Mouse (Mus musculus): ENCODE measurements around the gene Cdc42bpa.
"Not testable (repeated sequence)": the region's sequence is repeated elsewhere in the genome, so short reads cannot be mapped to it uniquely, and the experiment has no call there.

The Cdc42bpa gene

DNA sequence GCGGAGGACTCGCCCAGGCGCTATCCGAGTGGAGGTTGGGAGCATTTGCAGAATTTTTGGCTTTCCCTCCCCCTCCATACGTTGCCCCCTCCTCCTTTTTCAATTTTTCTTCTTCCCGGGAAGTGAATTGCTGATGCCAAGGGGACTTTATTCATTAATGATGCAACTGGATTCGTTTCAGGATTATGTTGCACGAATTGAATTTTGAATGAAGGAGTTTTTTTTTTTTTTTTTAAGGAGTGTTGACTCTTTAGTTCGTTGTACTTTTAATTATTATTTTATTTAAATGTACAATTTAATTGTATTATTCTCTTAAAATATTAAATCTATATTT is 238 bp downstream of the Cdc42bpa start:
- in situ Hi-C loops (cut with MboI, MseI), result loop anchor here in 1 of 2 experiments (10.0 kb wide), 1 partner anchor 1484 kb away; no protein-coding TSS in a partner anchor

DNA sequence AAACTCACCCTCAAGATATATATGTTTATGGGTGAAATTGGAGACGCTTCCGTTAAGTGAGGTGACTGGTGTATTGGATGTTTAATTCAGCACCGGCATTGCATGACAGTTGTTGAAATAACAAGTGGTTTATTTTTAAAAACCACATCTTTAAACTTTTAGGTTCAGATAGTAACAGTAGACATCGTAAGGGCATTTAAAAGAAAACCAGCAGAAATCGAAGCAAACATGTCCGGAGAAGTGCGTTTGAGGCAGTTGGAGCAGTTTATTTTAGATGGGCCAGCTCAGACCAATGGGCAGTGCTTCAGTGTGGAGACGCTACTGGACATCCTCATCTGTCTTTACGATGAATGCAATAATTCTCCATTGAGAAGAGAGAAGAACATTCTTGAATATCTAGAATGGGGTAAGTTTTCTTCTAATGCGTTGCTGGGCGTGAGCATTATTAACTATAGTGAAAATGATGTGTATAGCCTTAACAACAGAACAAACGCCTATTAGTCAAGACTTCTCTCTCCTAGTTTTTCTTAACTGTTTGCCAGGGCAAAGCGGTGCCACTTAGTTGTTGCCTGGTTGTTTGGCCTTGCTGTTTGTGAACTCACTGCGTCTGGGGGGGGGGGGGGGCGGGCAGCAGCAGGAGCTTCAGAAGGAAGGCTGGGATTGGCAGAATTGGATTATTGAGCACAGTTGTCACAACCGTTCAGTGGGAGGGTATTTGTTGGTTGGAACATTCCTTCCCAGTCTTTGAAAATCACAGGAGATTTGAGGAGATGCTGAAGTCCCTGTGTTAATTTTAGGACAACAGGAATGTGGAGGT is 818 bp downstream of the Cdc42bpa start:
- in situ Hi-C loops (cut with MboI, MseI), result loop anchor here in 1 of 2 experiments (10.0 kb wide), 1 partner anchor 1484 kb away; no protein-coding TSS in a partner anchor

DNA sequence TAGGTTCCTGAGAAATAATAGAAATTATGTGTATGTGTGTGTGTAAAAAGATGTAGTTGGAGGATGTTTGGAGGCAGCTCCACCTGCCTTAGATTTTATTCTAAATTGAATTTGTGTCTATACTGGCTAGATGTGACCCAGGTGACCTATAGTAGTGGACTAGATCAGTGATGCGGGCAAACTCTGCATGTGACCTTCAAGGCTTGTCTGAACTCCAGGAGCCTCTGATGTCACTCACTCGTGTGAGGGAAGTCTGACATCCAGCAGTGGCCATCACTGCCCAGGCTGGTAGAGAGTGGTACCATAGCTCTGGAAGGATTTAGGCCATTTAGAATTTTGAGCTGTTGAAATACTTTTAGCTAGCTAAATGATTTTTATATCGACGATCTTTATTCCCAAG is 1.5 kb downstream of the Cdc42bpa start:
- in situ Hi-C loops (cut with MboI, MseI), result loop anchor here in 1 of 2 experiments (10.0 kb wide), 1 partner anchor 1483 kb away; no protein-coding TSS in a partner anchor

DNA sequence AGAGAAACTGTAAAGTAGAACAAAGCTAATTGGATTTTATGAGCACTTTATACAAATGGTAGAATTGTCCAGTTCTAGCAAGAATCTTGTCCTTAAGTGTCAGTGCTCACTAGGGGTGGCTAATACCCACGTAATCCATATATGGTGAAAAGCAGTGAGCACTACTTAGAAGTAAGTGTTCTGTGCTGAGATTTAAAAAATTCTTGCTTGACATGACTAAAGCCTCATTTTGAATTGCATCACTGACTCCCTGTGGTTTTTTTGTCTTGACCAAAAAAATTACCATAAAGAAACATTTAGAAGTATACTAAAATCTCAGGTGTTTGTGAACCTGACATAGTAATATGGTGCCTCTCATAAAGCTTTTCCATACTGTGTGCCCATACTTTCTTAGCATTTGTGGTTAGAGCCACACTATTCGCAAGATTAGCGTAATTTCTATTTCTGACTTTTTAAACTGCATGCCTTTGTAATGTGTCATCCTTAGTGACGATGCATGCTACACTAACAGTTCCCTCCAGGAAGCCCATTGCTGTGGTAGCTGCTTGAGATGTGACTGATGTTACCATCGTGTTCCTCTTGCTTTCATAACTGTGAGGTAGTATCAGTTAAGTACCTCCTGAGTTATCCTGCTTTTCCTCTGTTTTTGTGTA is 9.6 kb downstream of the Cdc42bpa start:
- in situ Hi-C loops (cut with MboI, MseI), result loop anchor here in 1 of 2 experiments (10.0 kb wide), 1 partner anchor 1475 kb away; no protein-coding TSS in a partner anchor

DNA sequence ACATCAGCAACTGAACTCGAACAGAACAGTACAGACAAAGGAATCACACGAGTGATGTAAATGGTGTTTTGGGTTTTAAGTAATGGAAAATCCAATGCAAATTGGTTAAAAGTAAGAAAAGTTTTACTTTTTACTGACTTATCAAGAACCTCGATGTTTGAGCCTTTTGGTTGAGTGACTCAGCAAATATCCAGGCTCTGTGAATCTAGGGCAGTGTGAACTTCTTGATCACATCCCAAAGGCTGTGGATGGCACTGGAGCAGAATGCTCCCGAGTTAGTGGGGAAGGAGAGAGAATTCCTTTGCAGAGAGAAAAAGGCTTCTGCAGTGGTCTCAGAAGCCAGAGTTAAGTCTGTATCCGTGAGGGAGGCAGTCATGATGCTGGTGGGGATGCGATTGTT is 14.7 kb downstream of the Cdc42bpa start:
- in situ Hi-C loops (cut with MboI, MseI), result no loop called here

DNA sequence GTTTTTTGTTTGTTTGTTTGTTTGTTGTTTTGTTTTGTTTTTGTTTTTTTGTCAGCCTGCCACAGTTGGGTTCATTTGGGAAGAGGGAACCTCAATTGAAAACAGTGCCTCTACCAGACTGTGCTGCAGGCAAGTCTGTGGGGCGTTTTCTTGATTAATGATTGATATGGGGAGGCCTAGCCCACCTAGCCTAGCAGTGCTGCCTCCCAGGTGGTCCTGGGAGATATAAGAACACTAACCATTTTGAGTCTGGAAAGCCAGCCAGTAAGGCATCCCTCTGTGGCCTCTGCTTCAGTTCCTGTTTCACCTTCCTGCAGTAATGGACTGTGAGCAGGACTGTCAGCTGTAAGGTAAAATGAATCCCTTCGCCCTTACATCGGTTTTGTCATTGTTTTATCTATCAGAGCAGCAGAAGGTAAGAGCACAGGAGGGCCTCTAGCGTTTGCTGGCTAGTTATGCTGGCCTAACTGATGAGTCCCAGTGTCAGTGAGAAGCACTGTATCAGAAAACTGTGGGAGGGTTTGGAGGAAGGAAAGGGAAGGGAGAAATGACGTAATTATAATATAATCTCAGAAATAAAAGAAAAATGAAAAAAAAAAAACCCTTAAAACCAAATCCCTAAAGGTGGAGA is 15.5 kb downstream of the Cdc42bpa start:
- in situ Hi-C loops (cut with MboI, MseI), result no loop called here

DNA sequence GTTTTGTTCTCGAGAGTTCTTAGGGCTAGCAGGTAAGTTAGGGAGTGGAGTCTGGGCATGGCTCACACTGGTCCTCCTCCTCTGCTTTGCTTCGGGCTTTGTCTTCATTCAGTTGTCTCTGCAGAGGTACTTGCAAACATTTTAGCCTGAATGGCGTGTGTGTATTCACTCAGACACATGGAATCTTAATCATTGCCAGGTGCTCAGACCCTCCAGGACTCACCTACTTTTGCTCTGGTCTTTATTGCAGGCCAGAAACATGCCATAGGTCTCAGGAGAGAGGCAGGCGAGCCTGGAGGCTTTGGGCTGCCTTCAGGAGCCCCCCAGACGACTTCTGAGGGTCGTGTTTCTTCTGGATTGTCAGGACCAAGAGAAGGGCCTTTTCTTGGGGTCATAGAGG is 17.2 kb downstream of the Cdc42bpa start:
- in situ Hi-C loops (cut with MboI, MseI), result no loop called here

DNA sequence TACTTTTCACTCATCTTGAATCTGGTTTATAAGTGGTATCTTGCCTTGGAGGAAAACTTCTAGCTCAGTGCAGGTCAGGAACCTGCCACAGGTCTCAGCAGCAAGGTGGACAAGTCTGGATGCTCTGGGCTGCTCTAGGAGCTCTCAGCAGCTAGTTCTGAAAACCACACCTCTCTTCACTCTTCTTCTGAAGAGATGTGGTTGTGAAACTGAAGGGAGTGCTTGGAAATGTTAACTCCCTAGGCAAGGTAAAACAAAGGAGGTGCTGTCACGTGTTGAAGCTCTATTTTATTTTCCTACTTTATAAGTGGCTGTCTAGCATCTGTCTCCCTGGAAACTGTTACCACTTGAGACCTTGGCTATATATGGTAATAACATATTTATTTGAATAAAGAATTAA is 18.5 kb downstream of the Cdc42bpa start:
- in situ Hi-C loops (cut with MboI, MseI), result no loop called here

DNA sequence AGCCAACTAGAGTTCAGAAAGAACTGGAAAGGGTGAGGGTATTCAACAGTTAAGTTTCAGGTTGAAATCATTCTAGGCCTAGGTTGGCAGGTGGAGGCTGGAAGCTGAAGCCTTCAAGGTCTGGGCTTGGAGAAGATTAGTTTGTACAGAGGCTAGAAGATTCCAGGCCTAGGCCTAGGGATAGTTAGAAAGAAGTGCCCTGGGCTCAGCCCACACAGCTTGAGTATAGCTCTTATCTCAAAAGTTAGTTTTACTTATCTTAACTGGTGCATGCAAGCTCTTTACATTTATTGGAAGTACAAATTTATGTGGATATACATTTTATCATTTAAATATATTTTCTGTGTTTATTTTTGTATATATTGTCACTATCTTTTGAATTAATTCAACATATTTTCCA is 21.4 kb downstream of the Cdc42bpa start:
- in situ Hi-C loops (cut with MboI, MseI), result no loop called here

DNA sequence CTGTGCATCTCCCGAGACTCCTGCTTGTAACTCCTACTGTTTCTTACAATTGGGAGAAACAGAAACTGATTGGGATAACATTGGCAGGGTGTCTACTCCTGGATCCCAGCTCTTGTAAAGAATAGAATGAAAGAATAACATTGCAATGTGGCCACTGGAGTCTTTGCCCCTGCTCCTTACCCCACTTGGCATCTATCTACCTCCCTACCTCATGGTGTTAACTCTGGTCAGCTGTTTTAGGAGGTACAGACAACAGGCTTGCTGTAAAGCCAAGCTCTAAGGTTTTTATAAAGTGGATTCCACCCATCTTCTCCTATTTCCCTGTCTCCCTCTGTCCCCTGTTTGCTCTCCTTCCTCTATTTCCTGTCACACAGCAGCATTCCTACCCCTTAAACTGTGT is 21.9 kb downstream of the Cdc42bpa start:
- in situ Hi-C loops (cut with MboI, MseI), result no loop called here

DNA sequence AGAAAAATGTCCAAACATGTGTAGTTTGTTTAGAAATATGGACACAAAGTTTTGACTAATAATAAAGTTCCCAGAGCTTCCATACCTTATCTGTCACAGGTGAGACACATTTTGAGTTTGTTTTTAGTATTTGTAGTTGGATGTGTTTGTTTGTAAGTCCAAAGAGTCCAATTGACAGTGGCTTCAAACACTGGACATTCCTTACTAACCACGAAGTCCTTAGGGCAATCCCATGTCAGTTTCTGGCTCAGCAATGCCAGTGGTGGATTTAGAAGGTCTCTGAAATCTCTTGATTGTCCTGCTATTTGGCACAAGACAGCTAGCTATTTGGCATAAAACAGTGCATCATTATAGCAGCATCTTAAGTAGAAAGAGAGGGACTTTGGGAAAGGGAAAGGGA is 22.7 kb downstream of the Cdc42bpa start:
- in situ Hi-C loops (cut with MboI, MseI), result no loop called here

DNA sequence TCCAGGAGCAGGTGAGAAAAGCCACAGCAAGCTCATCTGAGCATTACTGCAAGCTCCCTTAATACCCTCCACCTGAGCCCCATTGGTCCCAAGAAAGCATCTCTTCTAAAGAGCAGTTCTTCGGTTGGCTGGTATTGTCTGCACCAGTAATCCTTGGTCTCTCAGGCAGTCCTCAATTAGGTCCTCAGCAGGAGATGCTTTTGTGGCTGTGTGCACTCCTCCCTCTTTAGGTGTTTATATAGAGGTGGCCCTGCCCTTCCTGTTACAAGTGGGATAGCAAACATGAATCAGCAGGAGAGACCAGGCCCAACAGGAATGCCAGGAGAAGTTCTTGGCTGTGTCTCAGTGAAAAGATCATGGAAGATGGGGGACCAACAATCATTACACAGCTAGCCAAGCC is 23.9 kb downstream of the Cdc42bpa start:
- in situ Hi-C loops (cut with MboI, MseI), result no loop called here

DNA sequence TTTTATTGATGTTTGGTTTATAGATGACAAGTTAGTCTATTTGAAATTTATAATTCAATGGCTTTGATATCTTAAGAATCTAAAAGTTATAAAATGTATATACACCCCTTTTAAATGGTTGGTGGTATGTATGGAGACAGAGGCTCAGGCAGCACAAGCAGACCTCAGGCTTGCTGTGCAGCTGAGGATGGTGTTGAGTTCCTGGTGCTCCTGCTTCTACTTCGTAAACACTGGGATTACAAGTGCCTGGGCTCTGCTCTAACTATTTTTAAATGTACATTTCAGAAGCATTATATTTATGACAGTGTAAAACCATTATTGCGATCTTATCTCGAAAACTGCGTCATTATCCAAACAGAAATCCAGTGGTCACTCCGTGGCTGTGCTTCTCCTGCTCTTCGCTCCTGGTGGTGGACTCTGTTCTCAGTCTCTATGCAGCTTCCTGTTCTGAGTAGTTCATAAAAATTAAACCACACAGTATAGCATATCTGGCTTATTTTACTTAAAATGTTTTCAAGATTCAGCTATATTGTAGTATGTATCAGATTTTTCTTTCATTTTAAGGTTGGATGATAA is 31.5 kb downstream of the Cdc42bpa start:
- in situ Hi-C loops (cut with MboI, MseI), result no loop called here

DNA sequence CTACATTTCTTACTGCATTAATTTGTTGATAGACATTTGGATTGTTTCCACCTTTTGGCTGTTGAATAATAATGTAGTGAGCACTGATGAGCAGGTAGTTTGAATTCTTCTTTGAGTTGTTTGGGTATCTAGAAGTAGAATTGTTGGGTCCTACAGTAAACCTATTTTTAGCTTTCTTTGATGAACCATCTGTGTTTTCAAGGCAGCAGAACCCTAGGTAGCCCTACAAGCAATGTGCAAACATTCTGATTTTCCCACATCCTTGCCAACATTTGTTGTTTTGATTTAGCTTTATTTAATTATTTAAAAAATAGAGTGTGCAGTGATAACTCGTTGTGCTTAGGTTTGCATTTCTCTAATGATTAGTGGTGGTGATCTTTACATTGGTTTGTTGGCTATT is 32.0 kb downstream of the Cdc42bpa start:
- in situ Hi-C loops (cut with MboI, MseI), result no loop called here

DNA sequence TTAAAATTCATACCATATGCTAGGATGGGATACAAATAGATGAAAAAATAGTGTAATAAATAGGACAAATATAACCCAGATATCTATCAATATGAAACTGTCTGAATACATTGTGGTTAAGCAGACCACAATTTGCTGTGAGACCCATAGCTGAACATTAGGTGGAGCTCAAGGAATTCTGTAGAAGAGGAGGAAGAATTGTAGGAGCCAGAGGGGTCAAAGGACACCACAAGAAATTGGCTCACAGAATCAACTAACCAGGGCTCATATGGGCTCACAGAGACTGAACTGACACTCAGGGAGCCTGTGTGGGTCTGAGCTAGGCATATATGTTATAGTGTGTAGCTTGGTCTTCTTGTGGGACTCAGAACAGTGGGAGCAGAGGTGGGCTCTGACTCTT is 47.8 kb downstream of the Cdc42bpa start:
- in situ Hi-C loops (cut with MboI, MseI), result no loop called here

DNA sequence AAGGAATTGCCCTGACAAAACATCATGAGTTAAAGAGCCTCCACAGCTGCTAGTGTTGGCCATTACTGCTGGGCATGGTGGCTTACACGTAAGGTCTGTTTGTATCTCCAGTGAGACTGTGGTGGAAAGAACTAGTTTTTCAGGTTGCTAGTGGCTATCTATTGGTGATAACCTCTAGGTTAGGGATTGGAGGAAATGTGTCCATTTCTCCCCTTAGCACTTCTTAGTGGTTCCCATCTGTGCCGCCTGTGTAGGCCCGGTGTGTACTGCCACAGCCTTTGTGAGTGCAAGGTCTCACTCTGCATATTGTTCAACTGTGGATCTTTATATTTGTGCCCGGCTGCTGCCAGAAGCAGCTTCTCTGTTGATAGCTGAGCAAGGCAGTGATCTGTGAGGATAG is 53.2 kb downstream of the Cdc42bpa start:
- in situ Hi-C loops (cut with MboI, MseI), result no loop called here

DNA sequence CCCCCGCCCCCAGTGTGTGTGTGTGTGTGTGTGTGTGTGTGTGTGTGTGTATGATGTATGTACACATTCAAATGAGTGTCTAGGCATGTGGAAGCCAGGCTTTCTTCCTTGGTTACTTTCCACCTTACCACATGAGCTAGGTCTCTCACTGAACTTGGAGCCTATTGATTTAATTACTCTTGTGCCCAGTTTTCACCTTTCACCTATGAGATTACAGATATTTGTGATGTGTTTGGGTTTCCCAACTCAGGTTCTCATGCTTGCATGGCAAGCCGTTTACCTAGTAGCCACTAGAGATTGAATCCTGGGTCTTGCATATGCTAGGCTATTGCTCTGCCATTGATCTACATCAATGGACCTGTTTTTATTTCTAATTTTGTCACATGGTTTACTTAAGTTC is 57.9 kb downstream of the Cdc42bpa start:
- in situ Hi-C loops (cut with MboI, MseI), result no loop called here

DNA sequence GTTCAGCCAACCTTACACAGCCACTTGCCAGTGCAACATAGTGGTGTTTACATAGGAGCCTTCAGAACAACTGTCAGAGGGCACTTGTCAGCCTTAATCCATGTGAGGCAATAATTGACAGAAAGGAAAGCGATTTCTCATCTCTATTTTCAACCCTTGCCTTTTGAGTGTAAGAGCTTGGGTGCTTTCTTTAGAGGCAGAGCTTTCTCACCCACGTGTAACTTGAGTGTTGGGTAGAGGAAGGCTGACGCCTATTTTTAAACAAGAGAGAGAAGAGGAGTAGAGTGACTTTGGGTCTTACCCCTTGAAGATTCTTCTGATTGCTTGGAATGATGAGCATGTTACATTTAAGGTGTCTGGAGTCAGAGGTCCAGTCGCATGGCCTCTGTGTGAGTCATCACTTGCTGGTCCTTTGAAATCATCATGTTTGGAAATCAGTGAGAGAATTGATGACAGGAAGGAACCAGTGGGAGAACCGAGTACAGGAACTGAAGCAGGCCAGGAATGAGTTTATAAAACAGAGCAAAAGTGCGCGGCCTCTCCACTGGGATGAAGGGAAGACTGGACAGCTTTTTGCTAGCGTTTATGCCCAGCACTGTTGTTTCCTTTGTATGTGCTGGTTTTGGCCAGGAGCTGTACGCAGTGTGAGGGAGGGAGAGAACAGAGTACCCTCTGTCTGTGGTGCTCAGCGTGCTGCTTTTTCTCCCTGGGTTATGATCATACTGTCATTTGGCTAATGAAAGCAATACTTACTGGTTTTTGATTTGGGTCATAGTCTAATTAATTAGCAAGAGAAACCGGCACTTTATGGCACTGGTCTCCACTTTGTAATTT is 61.4 kb downstream of the Cdc42bpa start:
- in situ Hi-C loops (cut with MboI, MseI), result no loop called here

DNA sequence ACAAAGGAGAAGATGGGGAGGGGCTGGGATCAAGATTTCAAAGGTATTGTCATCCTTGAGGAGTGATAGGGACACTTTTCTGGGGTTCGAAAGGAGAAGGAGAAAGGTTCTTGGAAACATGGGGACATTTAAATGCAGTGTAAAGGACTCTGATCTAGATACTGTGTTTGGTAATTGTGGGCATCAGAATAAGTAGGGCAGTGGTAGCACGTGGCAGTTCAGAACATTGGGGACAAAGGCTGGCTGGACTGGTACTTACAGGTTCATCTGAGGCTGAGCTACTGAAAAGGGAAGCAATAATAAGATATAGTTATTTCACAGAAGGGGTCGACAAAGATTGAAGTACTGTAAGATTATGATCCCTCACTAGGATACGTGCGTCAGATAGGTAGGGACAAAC is 63.2 kb downstream of the Cdc42bpa start:
- in situ Hi-C loops (cut with MboI, MseI), result no loop called here

DNA sequence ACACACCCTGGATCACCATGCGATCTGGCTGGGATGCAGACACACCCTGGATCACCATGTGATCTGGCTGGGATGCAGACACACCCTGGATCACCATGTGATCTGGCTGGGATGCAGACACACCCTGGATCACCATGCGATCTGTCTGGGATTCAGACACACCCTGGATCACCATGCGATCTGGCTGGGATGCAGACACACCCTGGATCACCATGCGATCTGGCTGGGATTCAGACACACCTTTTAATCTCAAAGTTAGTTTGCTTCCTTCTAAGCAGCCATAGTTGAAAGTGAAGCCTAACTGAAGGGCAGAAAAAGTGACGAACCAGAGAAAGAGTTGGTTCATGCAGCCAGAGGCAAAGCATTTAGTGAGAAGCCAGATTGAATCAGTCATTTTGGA is 69.6 kb downstream of the Cdc42bpa start:
- in situ Hi-C loops (cut with MboI, MseI), result not testable (repeated sequence)

DNA sequence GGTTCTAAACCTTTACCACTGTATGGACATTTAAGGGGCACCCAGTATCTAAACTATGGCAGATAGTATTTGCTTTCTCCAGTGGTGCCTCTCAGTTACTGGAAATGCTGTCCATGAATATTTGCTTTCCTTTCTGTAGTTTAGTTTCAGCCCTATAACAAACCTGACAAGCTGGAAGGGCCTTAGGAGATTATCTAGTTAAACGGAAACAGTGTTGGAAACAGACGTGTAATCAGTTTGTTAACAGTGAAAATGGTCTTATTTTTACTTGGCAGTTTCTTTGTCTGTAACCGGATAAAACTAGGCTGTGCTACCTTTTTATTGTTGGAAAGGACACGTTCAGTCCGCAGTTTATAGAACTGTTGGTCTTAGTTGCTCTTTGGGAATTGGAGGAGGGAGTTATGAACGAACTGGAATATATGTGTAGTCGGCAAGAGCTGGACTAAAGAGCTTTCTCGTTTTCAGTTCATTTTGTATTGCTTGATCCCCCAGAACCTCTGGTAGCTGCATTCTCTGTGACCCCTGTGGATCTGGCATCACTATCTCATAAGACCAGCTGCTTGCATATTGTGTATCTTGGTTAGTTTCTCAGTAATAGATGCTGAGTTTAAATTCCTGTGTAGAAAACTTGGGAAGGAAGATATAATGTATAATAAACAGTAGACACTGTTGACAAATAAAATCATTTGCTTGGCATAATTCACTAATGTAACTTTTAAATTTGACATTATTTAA is 70.5 kb downstream of the Cdc42bpa start:
- in situ Hi-C loops (cut with MboI, MseI), result no loop called here
